Mouse (Mus musculus): ENCODE data around the gene Egln1. TPM values are rescaled to one million over a fixed set of nuclear protein-coding genes. Genes with fewer than 3 reads are reported as not detected.

Gene Egln1
- 42.7 TPM for polyA plus RNA-seq (2017; shearing (Covaris generic))

GRCm38 (mm10) chr8:124949209-124950068 lies at the start of gene Egln1:
Gene Egln1 (minus strand): TSS chr8:124949324.

GRCm38 (mm10) chr8:124897386-124898250 lies 51.5 kb downstream of the Egln1 start, which contains the start of the genes Exoc8 and Sprtn:
Gene Exoc8 (minus strand): TSS chr8:124897705.
Gene Sprtn (plus strand): TSS chr8:124897886.

GRCm38 (mm10) chr8:124862321-124863162 lies 86.6 kb downstream of the Egln1 start, which contains the start of the genes Gnpat and 2810004N23Rik:
Gene Gnpat (plus strand): TSS chr8:124863033.
Gene 2810004N23Rik (minus strand): TSS chr8:124863120.

Other genes starting within 250 kb of the Egln1 start
- 56.5 TPM for gene Ttc13, start 227.3 kb downstream of the Egln1 start, polyA plus RNA-seq (2017; shearing (Covaris generic))
- 19.9 TPM for gene Arv1, start 227.2 kb downstream of the Egln1 start, polyA plus RNA-seq (2017; shearing (Covaris generic))
- gene Fam89a, start 197.5 kb downstream of the Egln1 start, polyA plus RNA-seq (2017; shearing (Covaris generic)), result 1.1 TPM
- 0.12 TPM for gene Trim67, start 156.2 kb downstream of the Egln1 start, polyA plus RNA-seq (2017; shearing (Covaris generic))
- gene Gnpat, start 86.3 kb downstream of the Egln1 start, polyA plus RNA-seq (2017; shearing (Covaris generic)), result 48.2 TPM
- gene 2810004N23Rik, start 86.2 kb downstream of the Egln1 start, polyA plus RNA-seq (2017; shearing (Covaris generic)), result 15.1 TPM
- 5.1 TPM for gene Exoc8, start 51.6 kb downstream of the Egln1 start, polyA plus RNA-seq (2017; shearing (Covaris generic))
- gene Sprtn, start 51.4 kb downstream of the Egln1 start, polyA plus RNA-seq (2017; shearing (Covaris generic)), result 5.7 TPM
- gene Tsnax, start 63.7 kb upstream of the Egln1 start, polyA plus RNA-seq (2017; shearing (Covaris generic)), result 75.2 TPM
- 6.8 TPM for gene Disc1, start 104.9 kb upstream of the Egln1 start, polyA plus RNA-seq (2017; shearing (Covaris generic))

Data from effector memory CD4-positive, alpha-beta T cell, adult 7 months (primary cell).